Mouse (Mus musculus) heart, embryonic 10.5 days (tissue): ENCODE data around the gene Pdcd4. TPM values are rescaled to one million over a fixed set of nuclear protein-coding genes. Genes with fewer than 3 reads are reported as not detected.
"Not testable (repeated sequence)": the region's sequence is repeated elsewhere in the genome, so short reads cannot be mapped to it uniquely, and the experiment has no call there.

Experiments
- DNase-seq: peaks from one replicate; pipeline ENCODE4 v3.0.0-alpha.2; 2017; ENCODE audit warnings: low spot score
- H3K27ac ChIP-seq: fragments of 300-500 bp; sonication (generic); 2 replicates; pipeline ENCODE4 v1.5.1; 2016; ENCODE audit warnings: mild to moderate bottlenecking
- H3K27me3 ChIP-seq: fragments of 300-500 bp; sonication (generic); 2 replicates; pipeline ENCODE4 v1.6.1; 2016; ENCODE audit warnings: mild to moderate bottlenecking; ENCODE audit not compliant: poor library complexity, insufficient read depth, severe bottlenecking
- H3K36me3 ChIP-seq: fragments of 300-500 bp; sonication (generic); 2 replicates; pipeline ENCODE4 v1.6.1; 2016; ENCODE audit warnings: mild to moderate bottlenecking, moderate library complexity
- H3K4me1 ChIP-seq: fragments of 300-500 bp; sonication (generic); 2 replicates; pipeline ENCODE4 v1.6.1; 2016; ENCODE audit warnings: mild to moderate bottlenecking
- H3K4me3 ChIP-seq: fragments of 300-500 bp; sonication (generic); 2 replicates; pipeline ENCODE4 v1.5.1; 2016; ENCODE audit warnings: mild to moderate bottlenecking, moderate library complexity
- H3K9me3 ChIP-seq: fragments of 300-500 bp; sonication (generic); 2 replicates; pipeline ENCODE4 v1.6.1; 2016; ENCODE audit warnings: mild to moderate bottlenecking, moderate library complexity
- WGBS: fragments of 180-500 bp; shearing (Covaris S2); methylation state at CpG from one replicate; pipeline ENCODE4 v1.1.7; 2016; 5-methylcytosine and 5-hydroxymethylcytosine counted together
- polyA plus RNA-seq: library from polyadenylated mRNA; unstranded; fragments of >200 nt; fragmentation: Nextera tagmentation; extraction: Ambion mirVana; gene quantifications from 2 replicates; pipeline ENCODE4 v1.2.1, GENCODE M21; 2016

Gene Pdcd4
- polyA plus RNA-seq, 1 experiment from 2014 or later, result 35.0 TPM

GRCm38 (mm10) chr19:53944786-53945169 lies 52.7 kb downstream of the Pdcd4 start:
- WGBS, result 1% methylated on average over 35 of the region's 47 CpGs
- H3K4me3 ChIP-seq, result peak overlapping the region; percentile 96
- H3K4me1 ChIP-seq, result peaks cover 10% of the 10 kb centered on the region; the same call in 1 of the 2 replicates

GRCm38 (mm10) chr19:53945171-53946042 lies 53.4 kb downstream of the Pdcd4 start:
- Histone ChIP-seq H3K27ac (peak overlapping the region; percentile 98), H3K9me3 (no peaks in the 10 kb centered on the region), H3K4me3 (peak overlapping the region; percentile 96), H3K27me3 (no peaks in the 10 kb centered on the region), H3K4me1 (peaks cover 10% of the 10 kb centered on the region; the same call in 1 of the 2 replicates), H3K36me3 (no peaks in the 10 kb centered on the region)
- 1% methylated on average over 54 of the region's 69 CpGs for WGBS
- peak; percentile 90 for DNase-seq

More at GRCm38 (mm10) chr19:53944786-53945169, 52.7 kb downstream of the Pdcd4 start:
- no peak for DNase-seq
- no peaks in the 10 kb centered on the region for H3K36me3 ChIP-seq
- H3K27ac ChIP-seq, result peak overlapping the region; percentile 98
- no peaks in the 10 kb centered on the region for H3K9me3 ChIP-seq
- no peaks in the 10 kb centered on the region for H3K27me3 ChIP-seq

GRCm38 (mm10) chr19:53957513-53957912 lies 65.5 kb downstream of the Pdcd4 start:
- H3K27me3 ChIP-seq, result no peaks in the 10 kb centered on the region
- no peaks in the 10 kb centered on the region for H3K9me3 ChIP-seq
- H3K4me3 ChIP-seq, result no peak overlapping the region
- H3K4me1 ChIP-seq, result no peaks in the 10 kb centered on the region
- DNase-seq, result no peak
- H3K27ac ChIP-seq, result no peak overlapping the region
- H3K36me3 ChIP-seq, result 0 out of 2 replicates have a peak, but pooled peaks cover 3% of the 10 kb centered on the region
- WGBS, result 89% methylated on average over 2 of the region's 2 CpGs

- H3K4me1 ChIP-seq, result no peaks in the 10 kb centered on the region
- DNase-seq, result no peak
- no peak overlapping the region for H3K4me3 ChIP-seq
- H3K36me3 ChIP-seq, result 0 out of 2 replicates have a peak, but pooled peaks cover 3% of the 10 kb centered on the region
- no peaks in the 10 kb centered on the region for H3K9me3 ChIP-seq
- H3K27me3 ChIP-seq, result no peaks in the 10 kb centered on the region
- 87% methylated on average over 4 of the region's 4 CpGs for WGBS
- H3K27ac ChIP-seq, result no peak overlapping the region
These were observed 70.5 kb downstream of the Pdcd4 start for GRCm38 (mm10) chr19:53962511-53962910.

- H3K36me3 ChIP-seq, H3K27ac ChIP-seq, H3K27me3 ChIP-seq, H3K9me3 ChIP-seq, H3K4me3 ChIP-seq, DNase-seq, H3K4me1 ChIP-seq: not testable (repeated sequence)
- 93% methylated on average over 3 of the region's 3 CpGs for WGBS
These were observed 72.3 kb downstream of the Pdcd4 start for GRCm38 (mm10) chr19:53964347-53964746.

- 0 out of 2 replicates have a peak, but pooled peaks cover 3% of the 10 kb centered on the region for H3K36me3 ChIP-seq
- WGBS, result 86% methylated on average over 10 of the region's 10 CpGs
- H3K9me3 ChIP-seq, result no peaks in the 10 kb centered on the region
- H3K27ac ChIP-seq, result no peak overlapping the region
- H3K4me3 ChIP-seq, result no peak overlapping the region
- H3K4me1 ChIP-seq, result no peaks in the 10 kb centered on the region
- H3K27me3 ChIP-seq, result no peaks in the 10 kb centered on the region
- no peak for DNase-seq
These were observed 73.0 kb downstream of the Pdcd4 start for GRCm38 (mm10) chr19:53964910-53965633.

- 0 out of 2 replicates have a peak, but pooled peaks cover 3% of the 10 kb centered on the region for H3K4me1 ChIP-seq
These were observed 77.2 kb downstream of the Pdcd4 start for GRCm38 (mm10) chr19:53969226-53969625.

GRCm38 (mm10) chr19:53971938-53972337 lies 79.9 kb downstream of the Pdcd4 start:
- 67% methylated on average over 7 of the region's 7 CpGs for WGBS
- Histone ChIP-seq H3K9me3 (no peaks in the 10 kb centered on the region), H3K27ac (no peak overlapping the region), H3K27me3 (no peaks in the 10 kb centered on the region), H3K4me1 (0 out of 2 replicates have a peak, but pooled peaks cover 3% of the 10 kb centered on the region), H3K4me3 (no peak overlapping the region), H3K36me3 (peaks cover 6% of the 10 kb centered on the region; the same call in 1 of the 2 replicates)
- no peak for DNase-seq

More at GRCm38 (mm10) chr19:53969226-53969625, 77.2 kb downstream of the Pdcd4 start:
- Histone ChIP-seq H3K4me3 (no peak overlapping the region), H3K9me3 (no peaks in the 10 kb centered on the region), H3K27me3 (no peaks in the 10 kb centered on the region), H3K27ac (no peak overlapping the region), H3K36me3 (no peaks in the 10 kb centered on the region)
- DNase-seq, result no peak
- WGBS, result 83% methylated on average over 3 of the region's 3 CpGs

- Histone ChIP-seq H3K36me3 (peaks cover 9% of the 10 kb centered on the region; the same call in 1 of the 2 replicates), H3K27ac (no peak overlapping the region), H3K4me3 (no peak overlapping the region), H3K4me1 (0 out of 2 replicates have a peak, but pooled peaks cover 3% of the 10 kb centered on the region), H3K27me3 (no peaks in the 10 kb centered on the region), H3K9me3 (no peaks in the 10 kb centered on the region)
- WGBS, result 77% methylated on average over 1 of the region's 1 CpGs
- DNase-seq, result no peak
These were observed 81.6 kb downstream of the Pdcd4 start for GRCm38 (mm10) chr19:53973656-53974055.

Other genes with a start within 250 kb of the Pdcd4 start
- gene Rbm20, start 214.9 kb upstream of the Pdcd4 start, polyA plus RNA-seq, result 18.3 and 34.7 TPM in 2 replicates
- gene Shoc2, start 52.1 kb downstream of the Pdcd4 start, polyA plus RNA-seq, result 51.0 and 54.7 TPM in 2 replicates
- 63.5 and 69.3 TPM in 2 replicates for gene Bbip1, start 52.4 kb downstream of the Pdcd4 start, polyA plus RNA-seq
- 0.26 TPM in 1 of 2 replicates, not detected in the other for gene Adra2a, start 151.9 kb downstream of the Pdcd4 start, polyA plus RNA-seq